Mouse (Mus musculus) intestine, embryonic 14.5 days (tissue): ENCODE results near the gene Elp5. TPM values are rescaled to one million over a fixed set of nuclear protein-coding genes. Genes with fewer than 3 reads are reported as not detected.
"Not testable (repeated sequence)": the region's sequence is repeated elsewhere in the genome, so short reads cannot be mapped to it uniquely, and the experiment has no call there.

Source experiments
- ATAC-seq: fragments of 200-750 bp; cut with Nextera tagmentation; replicated peaks from 2 replicates; pipeline ENCODE4 v1.8.0; 2017; ENCODE audit warnings: low read depth, moderate number of reproducible peaks, moderate TSS enrichment, moderate library complexity; ENCODE audit not compliant: low FRiP score, low TSS enrichment
- DNase-seq: peaks from one replicate; pipeline ENCODE4 v3.0.0-alpha.2; 2018; ENCODE audit warnings: low spot score
- H3K27ac ChIP-seq: fragments of 300-500 bp; sonication (generic); 2 replicates; pipeline ENCODE4 v1.5.1; 2014; ENCODE audit warnings: low read depth, mild to moderate bottlenecking, control low read depth
- H3K27me3 ChIP-seq: fragments of 300-500 bp; sonication (generic); replicated peaks from 2 replicates; pipeline ENCODE4 v1.6.1; 2014; ENCODE audit warnings: low read length, control low read depth; ENCODE audit not compliant: control insufficient read depth, insufficient read depth
- H3K36me3 ChIP-seq: fragments of 300-500 bp; sonication (generic); 2 replicates; pipeline ENCODE4 v1.6.1; 2014; ENCODE audit warnings: low read length, control low read depth; ENCODE audit not compliant: control insufficient read depth, insufficient read depth
- H3K4me1 ChIP-seq: fragments of 300-500 bp; sonication (generic); replicated peaks from 2 replicates; pipeline ENCODE4 v1.6.1; 2014; ENCODE audit warnings: low read length, control low read depth, mixed read lengths; ENCODE audit not compliant: control insufficient read depth, insufficient read depth
- H3K4me2 ChIP-seq: fragments of 300-500 bp; sonication (generic); 2 replicates; pipeline ENCODE4 v1.6.1; 2014; ENCODE audit warnings: low read length
- H3K4me3 ChIP-seq: fragments of 300-500 bp; sonication (generic); 2 replicates; pipeline ENCODE4 v1.5.1; 2014; ENCODE audit warnings: low read depth, low read length, control low read depth, mixed read lengths
- H3K9ac ChIP-seq: fragments of 300-500 bp; sonication (generic); 2 replicates; pipeline ENCODE4 v1.6.1; 2014; ENCODE audit warnings: mild to moderate bottlenecking, low read length
- H3K9me3 ChIP-seq: fragments of 300-500 bp; sonication (generic); 2 replicates; pipeline ENCODE4 v1.6.1; 2016; ENCODE audit warnings: low read length, control low read depth; ENCODE audit not compliant: control insufficient read depth
- WGBS: fragments of 180-500 bp; shearing (Covaris S2); extraction: QIAGEN DNeasy Blood & Tissue Kit; methylation state at CpG from one replicate; pipeline ENCODE4 v1.1.7; 2014; 5-methylcytosine and 5-hydroxymethylcytosine counted together
- polyA plus RNA-seq: library from polyadenylated mRNA; unstranded; fragments of >200 nt; fragmentation: Nextera tagmentation; extraction: Ambion mirVana; gene quantifications from 2 replicates; pipeline ENCODE4 v1.2.1, GENCODE M21; 2014

Elp5 gene
- polyA plus RNA-seq, 1 experiment from 2014 or later: 104 TPM

DNA sequence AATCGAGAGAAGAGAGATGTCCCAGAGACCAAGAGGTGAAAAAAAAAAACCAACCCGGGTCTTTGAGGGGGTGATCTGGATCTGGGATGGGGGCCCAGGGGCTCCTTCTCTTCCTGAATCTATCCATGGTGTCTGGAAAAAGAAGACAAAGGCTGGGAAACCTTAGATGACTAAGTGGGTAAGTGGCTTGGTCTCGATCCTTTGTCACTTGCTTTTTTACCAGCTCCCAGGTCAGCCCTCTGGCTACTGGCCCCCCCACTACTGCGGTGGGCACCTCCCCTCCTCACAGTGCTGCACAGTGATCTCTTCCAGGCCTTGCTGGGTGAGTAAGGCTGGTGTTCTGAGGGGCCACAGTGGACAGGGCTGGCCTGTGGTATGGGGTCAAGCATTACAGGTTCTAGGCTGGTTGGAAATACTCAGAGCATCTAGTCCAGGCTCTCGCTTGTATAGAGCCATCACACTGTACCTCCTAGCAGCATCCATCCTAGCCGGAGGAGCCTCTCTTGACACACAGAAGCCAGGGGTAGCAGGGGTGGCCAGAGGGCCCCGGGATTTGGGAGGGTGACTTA, 35.0 kb upstream of the Elp5 start:
- Histone ChIP-seq H3K4me3 (no peak overlapping the region), H3K9ac (no peak overlapping the region; the same call in 1 of the 2 replicates), H3K4me2 (peak overlapping the region; percentile 56), H3K27me3 (no peaks in the 10 kb centered on the region), H3K27ac (no peak overlapping the region), H3K9me3 (no peaks in the 10 kb centered on the region), H3K4me1 (peaks cover 44% of the 10 kb centered on the region), H3K36me3 (peaks cover 16% of the 10 kb centered on the region)
- ATAC-seq: no peak
- 49% methylated on average over 7 of the region's 7 CpGs for WGBS
- DNase-seq: no peak

GRCm38 (mm10) chr11:70016669-70017068, 34.4 kb upstream of the Elp5 start, which contains the start of gene Dlg4:
Gene Dlg4, plus strand, starts transcription at chr11:70016942.
- ATAC-seq (no peak), DNase-seq (no peak)
- peak within 1 kb of the TSS; percentile 44; the same call in 1 of the 2 replicates for H3K27ac ChIP-seq
- no peaks in the 10 kb centered on the region for H3K9me3 ChIP-seq
- peak within 1 kb of the TSS; percentile 69; the same call in 1 of the 2 replicates for H3K9ac ChIP-seq
- no peaks in the 10 kb centered on the region for H3K27me3 ChIP-seq
- peaks cover 38% of the 10 kb centered on the region for H3K4me1 ChIP-seq
- 83% methylated on average over 3 of the region's 3 CpGs for WGBS
- peak within 1 kb of the TSS; percentile 56 for H3K4me2 ChIP-seq
- H3K36me3 ChIP-seq: peaks cover 23% of the 10 kb centered on the region
- H3K4me3 ChIP-seq: no peak within 1 kb of the TSS

- 85% methylated on average over 2 of the region's 2 CpGs for WGBS
Observed at GRCm38 (mm10) chr11:70016177-70016576, 33.9 kb upstream of the Elp5 start.

DNA sequence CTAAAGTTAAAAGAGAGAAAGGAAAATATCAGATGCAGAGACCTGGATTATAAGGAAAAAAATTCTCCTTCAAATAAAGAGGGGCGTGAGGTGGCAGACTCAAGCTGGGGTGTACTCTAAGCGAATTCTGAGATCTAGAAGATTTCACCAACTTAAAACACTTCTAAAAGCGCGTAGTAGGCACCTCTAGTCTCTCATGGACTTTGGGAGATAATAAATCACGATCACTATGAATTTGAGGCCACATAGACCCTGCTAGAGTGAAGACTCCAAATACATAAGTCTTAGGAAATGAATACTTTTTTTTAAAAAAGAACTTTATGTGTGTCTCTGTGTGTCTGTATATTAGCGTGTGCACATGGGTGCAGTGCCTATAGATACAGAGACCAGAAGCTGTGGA, 33.4 kb upstream of the Elp5 start:
- no peak for ATAC-seq
- Histone ChIP-seq H3K27me3 (no peaks in the 10 kb centered on the region), H3K36me3 (peaks cover 32% of the 10 kb centered on the region), H3K9ac (0 out of 2 replicates have a peak overlapping the region, but pooled peaks have one; percentile 55), H3K4me2 (peak overlapping the region; percentile 68), H3K27ac (no peak overlapping the region), H3K9me3 (no peaks in the 10 kb centered on the region), H3K4me1 (peaks cover 36% of the 10 kb centered on the region), H3K4me3 (peak overlapping the region; percentile 52)
- no peak for DNase-seq
- 60% methylated on average over 6 of the region's 6 CpGs for WGBS

More at GRCm38 (mm10) chr11:70016177-70016576, 33.9 kb upstream of the Elp5 start:
- not testable (repeated sequence) for H3K4me3 ChIP-seq, H3K9ac ChIP-seq, H3K27ac ChIP-seq, H3K4me2 ChIP-seq, ATAC-seq, H3K27me3 ChIP-seq, H3K9me3 ChIP-seq, DNase-seq
- Histone ChIP-seq H3K4me1 (peaks cover 37% of the 10 kb centered on the region), H3K36me3 (peaks cover 27% of the 10 kb centered on the region)

GRCm38 (mm10) chr11:70014880-70015558, 32.7 kb upstream of the Elp5 start, which contains the start of gene Acadvl:
Gene Acadvl, minus strand, starts transcription at chr11:70015411.
- Histone ChIP-seq H3K27ac (peak within 1 kb of the TSS; percentile 17; the same call in 1 of the 2 replicates), H3K9me3 (no peaks in the 10 kb centered on the region), H3K36me3 (peaks cover 39% of the 10 kb centered on the region), H3K4me1 (peaks cover 29% of the 10 kb centered on the region), H3K27me3 (no peaks in the 10 kb centered on the region), H3K4me3 (peak within 1 kb of the TSS; percentile 52), H3K4me2 (peak within 1 kb of the TSS; percentile 68), H3K9ac (peak within 1 kb of the TSS; percentile 55)
- ATAC-seq (peak; percentile 84), DNase-seq (peak; percentile 87)
- under 1% methylated on average over 35 of the region's 35 CpGs for WGBS

- ATAC-seq: no peak
- Histone ChIP-seq H3K36me3 (peaks cover 49% of the 10 kb centered on the region), H3K9me3 (no peaks in the 10 kb centered on the region), H3K4me3 (no peak overlapping the region), H3K9ac (no peak overlapping the region; the same call in 1 of the 2 replicates), H3K4me2 (peak overlapping the region; percentile 68; the same call in 1 of the 2 replicates), H3K27ac (no peak overlapping the region), H3K4me1 (peaks cover 20% of the 10 kb centered on the region), H3K27me3 (no peaks in the 10 kb centered on the region)
- WGBS: 59% methylated on average over 5 of the region's 5 CpGs
- no peak for DNase-seq
Observed at GRCm38 (mm10) chr11:70014051-70014450, 31.7 kb upstream of the Elp5 start.

GRCm38 (mm10) chr11:70013408-70013807, 31.1 kb upstream of the Elp5 start:
- Histone ChIP-seq H3K9me3 (no peaks in the 10 kb centered on the region), H3K4me1 (peaks cover 16% of the 10 kb centered on the region), H3K4me2 (no peak overlapping the region), H3K9ac (no peak overlapping the region), H3K27ac (no peak overlapping the region), H3K4me3 (no peak overlapping the region), H3K27me3 (no peaks in the 10 kb centered on the region), H3K36me3 (peaks cover 55% of the 10 kb centered on the region)
- 80% methylated on average over 3 of the region's 3 CpGs for WGBS
- DNase-seq (no peak), ATAC-seq (no peak)

- H3K9ac ChIP-seq: no peak overlapping the region
- H3K27me3 ChIP-seq: no peaks in the 10 kb centered on the region
- no peak overlapping the region for H3K27ac ChIP-seq
- DNase-seq: no peak
- H3K9me3 ChIP-seq: no peaks in the 10 kb centered on the region
- 89% methylated on average over 9 of the region's 9 CpGs for WGBS
- H3K4me3 ChIP-seq: no peak overlapping the region
- peaks cover 60% of the 10 kb centered on the region for H3K36me3 ChIP-seq
- peaks cover 13% of the 10 kb centered on the region for H3K4me1 ChIP-seq
- no peak for ATAC-seq
- H3K4me2 ChIP-seq: no peak overlapping the region
Observed at GRCm38 (mm10) chr11:70012931-70013330, 30.6 kb upstream of the Elp5 start.
